Mouse (Mus musculus): ENCODE results near the gene Hyal3.

Gene Hyal3

DNA sequence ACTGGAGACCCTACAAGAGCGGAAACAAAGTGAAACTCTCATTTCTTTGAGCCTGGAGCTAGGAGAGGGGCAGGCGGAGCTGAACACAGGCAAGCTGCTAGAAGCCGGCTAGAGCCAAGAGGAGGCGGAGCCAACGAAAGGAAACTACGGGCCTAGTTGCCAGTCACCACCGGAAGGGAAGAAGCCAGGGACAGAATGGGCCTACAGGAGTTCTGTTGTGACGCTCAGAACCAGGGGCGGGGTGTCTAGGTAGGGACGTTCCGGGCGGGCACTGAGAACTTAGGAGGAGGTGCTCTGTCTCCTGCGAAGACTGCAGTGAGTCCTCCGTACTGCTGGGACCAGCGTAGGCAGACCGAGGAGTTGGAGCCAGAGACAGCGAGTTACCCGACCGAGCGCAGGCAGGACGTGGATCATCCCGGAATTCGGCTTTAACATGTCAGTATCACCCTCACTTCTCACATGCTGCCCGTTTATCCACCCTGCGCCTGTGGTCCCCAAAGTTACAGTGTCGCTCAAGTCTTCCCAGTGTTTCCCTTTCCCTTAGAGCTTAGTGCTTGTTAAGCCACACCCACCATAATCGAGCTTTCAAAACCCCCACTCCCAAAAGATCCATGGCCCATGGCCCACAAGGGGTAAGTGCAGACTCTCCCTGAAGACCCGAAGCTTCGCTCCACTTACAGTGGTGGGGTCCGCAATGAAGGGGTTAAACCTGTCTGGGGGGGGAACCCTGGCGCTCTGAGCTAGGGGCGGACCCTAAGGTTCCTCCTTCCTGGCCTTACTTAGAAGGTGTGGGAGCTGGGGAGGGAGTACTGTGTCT lies at the start of gene Hyal3:
Gene Hyal3 (plus strand): TSS at position 318 of the 817 bp plus-strand sequence.
- DNase-seq: peak; percentile 81

DNA sequence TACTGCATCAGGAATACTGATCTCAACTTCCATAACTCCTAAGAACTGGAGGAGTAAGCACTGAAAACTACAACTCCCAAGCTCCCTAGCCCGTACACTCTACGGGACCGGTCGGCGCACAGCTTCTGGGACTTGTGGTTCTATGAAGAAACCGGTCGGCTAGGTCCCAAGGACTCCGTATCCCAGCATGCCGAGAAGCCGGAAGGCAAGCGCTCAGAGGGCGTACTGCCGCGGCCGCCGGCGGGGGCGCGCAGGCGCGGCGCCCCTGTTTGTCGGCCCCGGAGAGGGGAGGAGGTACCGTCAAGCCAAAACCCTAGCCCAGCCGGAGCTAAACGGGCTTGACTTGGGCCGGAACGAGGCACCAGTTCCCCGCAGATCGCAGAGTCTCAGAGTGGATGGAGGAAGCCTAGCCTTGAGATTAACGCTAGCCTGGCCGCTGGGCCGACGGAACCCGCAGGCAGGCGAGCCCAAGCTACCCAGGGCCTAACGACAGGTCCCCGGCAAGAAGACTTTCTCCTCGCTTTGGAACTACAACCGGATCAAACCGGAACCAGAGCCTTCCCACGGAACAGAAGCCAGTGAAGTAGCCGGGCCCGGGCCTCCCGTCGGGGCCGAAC lies 46.7 kb upstream of the Hyal3 start, which contains the start of gene Tmem115:
Gene Tmem115 (plus strand): TSS at position 155 of the 617 bp plus-strand sequence.
- peak; percentile 91 for DNase-seq

DNA sequence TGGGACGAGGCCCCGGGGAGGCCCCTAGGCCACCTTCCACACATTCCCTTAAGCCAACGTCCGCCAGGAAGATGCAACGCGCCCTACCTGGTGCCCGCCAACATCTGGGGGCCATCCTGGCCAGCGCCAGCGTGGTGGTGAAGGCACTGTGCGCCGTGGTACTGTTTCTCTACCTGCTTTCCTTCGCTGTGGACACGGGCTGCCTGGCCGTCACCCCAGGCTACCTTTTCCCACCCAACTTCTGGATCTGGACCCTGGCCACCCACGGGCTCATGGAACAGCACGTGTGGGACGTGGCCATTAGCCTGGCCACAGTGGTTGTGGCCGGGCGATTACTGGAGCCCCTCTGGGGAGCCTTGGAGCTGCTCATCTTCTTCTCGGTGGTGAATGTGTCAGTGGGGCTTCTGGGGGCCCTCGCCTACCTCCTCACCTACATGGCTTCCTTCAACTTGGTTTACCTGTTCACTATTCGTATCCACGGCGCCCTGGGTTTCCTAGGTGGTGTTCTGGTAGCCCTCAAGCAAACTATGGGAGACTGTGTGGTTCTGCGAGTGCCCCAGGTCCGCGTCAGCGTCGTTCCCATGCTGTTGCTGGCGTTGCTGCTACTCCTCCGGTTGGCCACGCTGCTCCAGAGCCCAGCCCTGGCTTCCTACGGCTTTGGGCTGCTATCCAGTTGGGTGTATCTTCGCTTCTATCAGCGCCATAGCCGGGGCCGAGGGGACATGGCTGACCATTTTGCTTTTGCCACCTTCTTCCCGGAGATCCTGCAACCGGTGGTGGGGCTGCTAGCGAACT lies 46.0 kb upstream of the Hyal3 start:
- DNase-seq: peak; percentile 45

DNA sequence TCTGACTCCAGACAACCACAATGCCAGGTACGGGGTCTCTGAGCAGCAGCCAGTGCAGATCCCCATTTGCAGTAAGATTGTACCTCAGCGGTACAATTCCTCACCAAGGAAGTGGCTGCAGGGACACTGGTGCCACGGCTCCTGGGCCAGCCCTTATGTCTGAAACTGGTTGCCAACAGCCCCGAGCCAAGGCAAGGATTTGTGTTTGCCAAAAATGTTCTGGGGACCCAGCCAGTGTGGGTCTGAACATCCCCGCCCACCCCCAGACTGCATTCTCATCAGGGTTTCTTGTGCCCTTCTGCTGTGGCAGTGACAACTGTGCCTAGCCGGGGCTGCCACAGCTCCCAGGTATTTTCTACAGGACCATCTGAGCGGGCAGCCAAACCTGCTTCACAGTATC lies 42.4 kb upstream of the Hyal3 start:
- no peak for DNase-seq

DNA sequence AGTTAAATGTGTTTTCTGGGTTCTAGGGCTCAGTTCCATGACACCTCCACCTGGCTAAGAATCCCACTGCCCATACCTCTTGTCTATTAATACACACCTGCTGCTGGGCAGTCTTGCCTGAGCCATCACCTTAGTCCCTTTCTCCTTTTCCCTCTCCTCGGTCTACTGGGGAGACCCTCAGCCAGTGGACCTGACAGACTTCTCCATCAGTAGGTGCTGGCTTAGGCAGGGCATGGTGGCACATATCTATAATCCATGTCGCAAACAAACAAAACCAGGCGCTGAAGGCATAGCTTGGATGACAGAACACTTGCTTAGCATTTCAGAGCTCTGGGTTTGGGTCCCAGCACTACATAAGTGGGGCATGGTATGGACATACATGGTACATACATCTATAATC lies 41.9 kb upstream of the Hyal3 start:
- DNase-seq: no peak

DNA sequence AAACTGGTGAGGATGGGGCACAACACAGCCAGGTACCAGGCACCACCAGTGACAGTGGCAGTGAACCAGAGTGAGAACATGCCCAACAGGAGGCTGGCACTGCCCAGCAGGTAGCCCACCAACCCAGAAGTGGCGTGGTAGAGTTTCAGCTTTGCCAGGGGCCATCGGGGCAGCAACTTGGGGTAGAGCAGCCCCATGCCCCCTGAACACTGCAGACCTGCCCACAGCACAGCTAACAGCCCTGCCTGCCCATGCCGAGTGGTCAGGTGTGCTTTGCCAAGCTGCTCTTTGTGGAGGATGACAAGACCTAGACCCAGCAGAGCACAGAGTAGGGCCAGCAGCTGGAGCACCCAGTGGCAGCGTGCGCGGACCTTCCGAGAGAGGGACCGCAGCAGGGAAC lies 40.7 kb upstream of the Hyal3 start:
- DNase-seq: no peak

DNA sequence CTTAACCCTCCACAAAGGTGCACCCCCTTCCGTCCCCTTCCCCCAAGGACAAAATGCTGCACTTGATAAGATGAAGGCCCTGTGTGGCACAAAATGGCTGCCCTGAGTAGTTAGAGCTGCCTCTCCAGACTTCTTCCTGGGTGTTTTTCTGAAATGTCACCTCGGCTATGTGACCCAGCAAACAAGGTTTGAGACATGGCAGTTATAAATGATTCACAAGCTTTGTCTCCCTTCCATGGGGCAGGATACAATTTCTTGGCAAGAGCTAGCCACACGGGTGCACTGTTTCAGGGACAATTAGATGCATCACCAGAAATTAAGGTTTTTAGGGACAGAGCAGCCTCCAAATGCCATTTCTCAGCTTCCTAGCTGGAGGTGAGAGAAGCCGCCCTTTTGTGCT lies 40.2 kb upstream of the Hyal3 start:
- no peak for DNase-seq

DNA sequence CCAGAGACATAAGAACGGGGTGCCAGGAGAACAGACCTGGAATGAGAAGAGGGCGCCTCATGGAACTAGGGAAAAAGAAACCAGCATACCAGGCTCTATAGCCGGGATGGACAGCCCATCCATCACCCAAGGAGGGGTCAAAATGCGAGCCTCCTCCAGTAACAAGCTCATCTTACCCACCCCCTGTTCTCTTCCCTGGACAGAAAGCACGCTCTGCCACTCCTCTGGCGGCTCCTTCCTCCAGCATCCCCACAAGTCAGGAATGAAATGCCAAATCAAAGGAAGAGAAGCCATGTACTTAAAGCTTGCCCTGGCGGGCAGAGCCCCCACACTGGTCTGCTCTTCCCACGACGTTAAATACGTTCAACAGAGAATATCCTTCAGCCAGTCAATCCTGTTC lies 39.6 kb upstream of the Hyal3 start:
- DNase-seq: no peak

DNA sequence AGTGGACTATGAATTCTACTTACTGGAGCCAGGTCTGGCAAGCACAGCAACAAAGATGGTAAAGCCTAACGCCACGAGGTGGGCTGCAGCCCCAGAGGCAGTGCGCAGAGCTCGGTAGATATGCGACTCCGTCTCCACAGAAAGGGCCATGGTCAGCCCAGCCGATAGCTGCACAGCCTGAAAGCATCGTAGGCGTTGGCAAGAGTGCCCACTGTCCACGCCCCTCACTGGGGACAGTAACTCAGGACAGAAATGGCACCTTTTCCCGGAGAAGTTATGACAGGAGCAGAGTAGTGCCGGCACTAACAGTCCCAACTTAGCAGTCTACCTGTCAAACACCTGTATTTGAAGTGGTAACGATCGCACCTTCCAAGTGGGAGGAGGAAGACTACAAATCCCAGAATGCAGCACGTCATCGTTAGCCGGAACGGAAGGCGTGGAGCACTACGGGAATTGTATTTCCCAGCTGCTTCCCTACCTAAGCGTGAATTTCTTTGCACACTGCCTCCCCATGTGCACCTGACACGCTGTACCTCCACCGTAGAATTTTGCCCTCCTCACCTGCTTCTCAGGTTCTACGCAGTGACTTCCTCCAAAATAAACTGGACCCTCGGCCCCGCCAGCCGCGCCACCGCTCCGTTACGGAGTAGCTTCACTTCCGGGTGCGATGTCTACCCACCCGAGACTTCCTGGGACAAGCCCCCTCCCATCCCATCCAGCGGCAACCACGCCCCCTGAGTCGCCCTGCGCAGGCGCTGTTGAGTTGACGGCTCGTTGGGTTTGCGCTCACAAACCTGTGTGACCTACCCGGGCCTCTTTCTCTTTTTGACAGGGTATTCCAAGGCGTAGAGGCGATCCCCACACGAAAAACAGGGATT lies 38.9 kb upstream of the Hyal3 start, which contains the start of the genes Cyb561d2 and Nprl2:
Gene Cyb561d2 (minus strand): TSS at position 720 of the 878 bp plus-strand sequence.
Gene Nprl2 (plus strand): TSS at position 753 of the 878 bp plus-strand sequence.
- peak; percentile 92 for DNase-seq

DNA sequence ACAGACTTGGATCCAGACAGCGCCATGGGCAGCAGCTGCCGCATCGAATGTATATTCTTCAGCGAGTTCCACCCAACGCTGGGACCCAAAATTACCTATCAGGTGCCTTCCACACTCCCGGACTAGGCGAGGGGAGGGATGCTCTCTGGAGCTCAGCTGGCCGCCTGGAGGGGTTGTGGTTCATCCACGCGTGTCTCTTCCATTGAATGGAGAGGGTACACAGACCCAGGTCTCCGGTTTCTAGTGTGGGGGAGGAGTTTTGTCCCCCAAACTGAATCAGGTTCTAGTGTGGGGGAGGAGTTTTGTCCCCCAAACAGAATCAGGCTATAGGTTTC lies 38.3 kb upstream of the Hyal3 start:
- no peak for DNase-seq

DNA sequence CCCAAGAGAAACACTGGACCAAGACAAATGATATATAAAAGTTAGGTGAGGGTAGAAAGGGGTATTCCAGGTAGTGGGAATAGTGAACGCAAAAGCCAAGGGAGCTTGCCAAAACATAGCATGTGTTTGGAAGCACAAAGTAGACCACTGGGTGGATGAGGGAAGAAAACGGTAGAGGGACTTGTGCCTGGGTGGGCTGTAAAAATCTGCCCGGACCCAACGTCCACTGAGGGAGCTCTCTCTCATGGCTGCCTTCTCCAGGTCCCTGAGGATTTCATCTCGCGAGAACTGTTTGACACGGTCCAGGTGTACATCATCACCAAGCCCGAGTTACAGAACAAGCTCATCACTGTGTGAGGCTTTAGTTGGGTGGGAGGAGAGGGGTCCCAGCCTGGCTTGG lies 37.9 kb upstream of the Hyal3 start:
- no peak for DNase-seq

DNA sequence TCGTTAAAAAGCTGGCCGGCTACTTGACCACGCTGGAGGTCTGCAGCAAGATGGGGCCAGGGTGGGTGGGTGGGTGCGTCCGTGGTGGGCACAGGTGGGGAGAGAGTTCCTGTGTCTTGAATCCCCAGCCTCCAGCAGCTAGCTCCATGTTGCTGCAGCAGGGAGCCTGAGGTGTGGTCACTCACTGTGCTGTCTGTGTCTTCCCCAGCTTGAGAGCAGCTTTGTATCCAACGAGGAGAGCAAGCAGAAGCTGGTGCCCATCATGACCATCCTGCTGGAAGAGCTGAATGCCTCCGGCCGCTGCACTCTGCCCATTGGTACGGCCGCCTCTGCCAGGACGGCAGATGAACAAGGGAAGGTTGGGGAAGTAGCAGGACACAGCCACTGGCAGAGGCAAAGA lies 37.3 kb upstream of the Hyal3 start:
- DNase-seq: no peak

DNA sequence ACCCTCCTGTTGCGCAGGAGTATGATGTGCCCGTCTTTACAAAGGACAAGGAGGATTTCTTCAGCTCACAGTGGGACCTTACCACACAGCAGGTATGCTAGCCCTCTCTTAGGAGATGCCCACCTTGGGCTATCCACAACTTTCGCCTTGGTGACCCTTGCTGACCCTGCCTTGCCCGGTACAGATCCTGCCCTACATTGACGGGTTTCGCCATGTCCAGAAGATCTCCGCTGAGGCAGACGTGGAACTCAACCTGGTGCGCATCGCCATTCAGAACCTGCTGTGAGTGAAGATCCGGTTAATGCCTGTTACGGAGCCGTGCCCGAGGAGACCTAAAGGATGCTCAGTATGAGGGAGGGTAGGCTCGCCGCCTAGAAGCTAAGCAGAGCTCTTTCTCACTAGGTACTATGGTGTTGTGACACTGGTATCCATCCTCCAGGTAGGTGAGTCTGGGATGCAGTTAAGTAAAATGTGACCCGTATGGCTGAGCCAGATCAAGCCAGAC lies 36.4 kb upstream of the Hyal3 start:
- no peak for DNase-seq

DNA sequence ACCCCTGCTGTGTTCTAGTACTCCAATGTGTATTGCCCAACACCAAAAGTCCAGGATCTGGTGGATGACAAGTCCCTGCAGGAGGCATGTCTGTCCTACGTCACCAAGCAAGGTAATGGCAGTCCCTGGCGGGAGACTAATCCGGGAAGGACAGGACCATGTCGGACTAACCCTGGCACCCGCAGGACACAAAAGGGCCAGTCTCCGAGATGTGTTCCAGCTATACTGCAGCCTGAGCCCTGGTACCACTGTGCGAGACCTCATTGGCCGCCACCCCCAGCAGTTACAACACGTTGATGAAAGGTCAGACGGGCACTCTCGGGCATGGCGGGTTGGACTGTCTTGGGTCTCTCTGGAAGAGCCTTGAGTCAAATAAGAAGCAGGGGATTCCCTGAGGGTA lies 35.9 kb upstream of the Hyal3 start:
- DNase-seq: no peak

DNA sequence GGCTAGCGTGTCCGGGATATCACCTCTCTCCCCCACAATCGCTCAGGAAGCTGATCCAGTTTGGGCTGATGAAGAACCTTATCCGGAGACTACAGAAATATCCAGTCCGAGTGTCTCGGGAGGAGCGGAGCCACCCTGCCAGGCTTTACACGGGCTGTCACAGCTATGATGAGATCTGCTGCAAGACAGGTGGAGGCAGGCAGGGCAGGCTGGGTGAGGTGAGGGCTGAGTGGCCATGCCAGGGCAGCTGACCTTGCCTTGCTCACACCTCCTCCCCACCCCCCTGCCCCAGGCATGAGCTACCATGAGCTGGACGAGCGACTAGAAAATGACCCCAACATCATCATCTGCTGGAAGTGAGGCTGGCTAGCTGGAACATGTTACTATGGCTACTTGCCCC lies 35.4 kb upstream of the Hyal3 start:
- DNase-seq: no peak

DNA sequence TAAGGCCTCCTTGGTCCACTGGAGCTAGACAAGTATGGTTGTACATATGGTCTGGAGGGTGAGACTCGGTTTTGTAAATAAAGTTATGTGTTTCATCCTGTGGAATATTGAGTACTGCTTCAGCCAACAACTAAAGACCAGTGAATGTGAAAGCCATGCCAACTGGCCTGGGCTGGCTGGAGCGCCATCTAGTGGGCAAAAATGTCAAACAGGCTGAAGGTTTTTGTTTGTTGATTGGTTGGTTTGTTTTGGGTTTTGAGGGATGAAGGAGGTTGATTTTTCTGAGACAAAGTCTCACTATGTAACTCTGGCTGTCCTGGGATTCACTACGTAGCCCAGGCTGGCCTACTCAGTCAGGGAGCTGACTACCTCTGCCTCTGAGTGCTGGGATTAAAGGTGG lies 35.0 kb upstream of the Hyal3 start:
- DNase-seq: peak; percentile 74

DNA sequence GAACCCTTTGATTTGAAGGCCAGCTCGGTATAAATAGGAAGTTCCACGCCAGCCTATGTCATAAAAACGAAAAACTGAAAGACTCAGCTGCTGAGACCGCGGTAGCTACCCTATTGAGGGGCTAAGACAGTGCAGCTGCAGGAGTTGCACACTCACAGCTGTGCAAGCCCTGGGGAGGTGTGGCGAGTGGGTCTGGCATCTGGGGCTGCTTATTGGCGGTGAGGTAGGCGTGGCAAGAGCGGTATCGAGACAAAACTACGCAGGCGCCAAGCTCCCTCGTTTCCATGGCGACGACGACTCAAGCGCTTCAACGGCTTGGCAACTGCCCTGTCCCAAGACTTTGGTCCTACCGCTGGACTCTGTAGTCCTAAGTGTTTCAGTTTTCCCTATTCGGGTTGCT lies 33.6 kb upstream of the Hyal3 start, which contains the start of gene Zmynd10:
Gene Zmynd10 (plus strand): TSS at position 273 of the 400 bp plus-strand sequence.
- DNase-seq: no peak

DNA sequence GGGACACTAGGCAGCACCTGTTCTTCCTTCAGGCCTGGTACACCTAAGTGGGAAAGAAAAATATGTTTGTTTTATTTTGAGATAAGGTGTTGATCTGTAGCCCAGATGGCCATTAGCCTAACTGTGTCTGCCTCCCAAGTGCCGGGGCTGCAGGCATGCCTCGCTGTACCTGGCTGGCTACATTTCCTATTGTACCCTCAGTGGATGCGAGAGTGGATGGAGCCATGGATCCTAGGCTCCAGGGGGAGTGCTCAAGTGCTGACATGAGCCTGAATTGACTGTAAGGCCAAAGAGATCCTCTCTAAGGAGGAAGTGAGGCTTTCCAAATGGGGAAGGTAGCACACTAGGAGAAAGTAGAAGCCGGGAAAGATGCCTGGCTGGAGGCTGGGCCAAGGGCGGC lies 32.7 kb upstream of the Hyal3 start:
- no peak for DNase-seq

DNA sequence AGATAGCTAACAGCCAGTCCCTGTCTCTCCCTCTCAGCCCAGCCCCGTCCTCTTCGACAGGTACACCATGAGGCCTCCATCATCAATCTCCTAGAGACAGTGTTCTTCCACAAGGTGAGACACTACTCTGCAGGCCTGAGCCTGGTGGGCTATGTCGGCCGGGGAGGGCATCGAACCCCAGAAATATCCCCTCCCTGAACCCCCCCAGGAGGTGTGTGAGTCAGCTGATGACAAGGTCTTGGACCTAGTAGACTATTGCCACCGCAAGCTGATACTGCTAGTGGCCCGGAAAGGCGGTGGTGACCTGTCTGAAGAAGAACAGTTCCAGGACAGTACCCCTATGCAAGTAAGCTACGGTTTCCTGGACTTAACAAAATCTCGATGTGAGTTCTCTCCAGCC lies 31.8 kb upstream of the Hyal3 start:
- no peak for DNase-seq

DNA sequence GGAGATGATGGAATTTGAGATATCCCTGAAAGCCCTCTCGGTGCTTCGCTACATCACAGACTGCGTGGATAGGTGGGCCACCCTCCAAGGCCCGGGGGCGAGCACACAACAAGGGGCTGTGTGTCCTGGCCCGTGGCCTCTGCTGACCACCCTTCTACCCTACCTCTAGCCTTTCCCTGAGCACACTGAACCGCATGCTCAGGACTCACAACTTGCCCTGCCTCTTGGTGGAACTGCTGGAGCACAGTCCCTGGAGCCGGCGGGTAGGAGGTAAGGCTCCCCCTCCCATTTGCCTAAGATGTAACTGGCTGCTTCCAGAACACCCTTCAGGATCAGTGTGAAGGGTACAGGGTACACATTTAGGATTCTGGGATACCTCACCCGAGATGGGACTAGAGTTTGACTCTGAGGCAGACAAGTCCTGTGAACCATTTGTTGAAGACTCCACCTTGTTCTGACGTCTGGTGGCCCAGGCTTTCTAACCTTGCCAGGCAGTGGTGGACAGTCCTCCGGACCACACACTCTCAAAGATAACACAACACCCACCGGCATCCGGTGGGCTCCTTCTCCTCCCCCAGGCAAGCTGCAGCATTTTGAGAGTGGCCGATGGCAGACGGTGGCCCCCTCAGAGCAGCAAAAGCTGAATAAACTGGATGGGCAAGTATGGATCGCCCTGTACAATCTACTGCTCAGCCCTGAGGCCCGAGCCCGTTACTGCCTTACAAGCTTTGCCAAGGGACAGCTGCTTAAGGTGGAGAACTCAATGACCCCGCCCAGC lies 31.1 kb upstream of the Hyal3 start:
- no peak for DNase-seq

DNA sequence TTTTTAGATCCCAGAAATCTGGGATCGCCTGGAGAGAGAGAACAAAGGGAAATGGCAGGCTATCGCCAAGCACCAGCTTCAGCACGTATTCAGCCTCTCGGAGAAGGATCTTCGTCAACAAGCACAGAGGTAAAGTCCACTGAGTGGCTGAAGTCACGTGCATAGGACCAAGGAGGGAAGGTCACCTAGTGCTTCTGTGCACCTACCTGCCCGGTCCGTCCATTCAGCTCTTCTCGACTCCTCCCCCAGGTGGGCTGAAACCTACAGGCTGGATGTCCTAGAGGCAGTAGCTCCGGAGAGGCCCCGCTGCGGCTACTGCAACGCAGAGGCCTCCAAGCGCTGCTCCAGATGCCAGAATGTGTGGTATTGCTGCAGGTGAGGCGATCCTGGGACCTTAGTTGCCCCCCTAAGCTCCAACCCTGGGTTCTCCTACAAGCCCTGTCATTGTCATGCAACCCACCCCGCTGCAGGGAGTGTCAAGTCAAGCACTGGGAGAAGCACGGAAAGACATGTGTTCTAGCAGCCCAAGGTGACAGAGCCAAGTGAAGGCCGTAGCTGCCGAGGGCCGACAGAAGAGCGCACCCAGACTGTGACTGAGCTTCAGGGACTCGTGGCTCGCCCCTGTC lies 30.0 kb upstream of the Hyal3 start:
- no peak for DNase-seq
